Mouse (Mus musculus) lung, embryonic 15.5 days (tissue): ENCODE data around the gene Dot1l. TPM values are rescaled to one million over a fixed set of nuclear protein-coding genes. Genes with fewer than 3 reads are reported as not detected.

Experiments used
- ATAC-seq: fragments of 200-750 bp; cut with Nextera tagmentation; 2 replicates; pipeline ENCODE4 v1.8.0; 2017; ENCODE audit warnings: moderate number of reproducible peaks, borderline replicate concordance; ENCODE audit not compliant: low FRiP score, low TSS enrichment; ENCODE audit errors: extremely low read depth
- H3K27ac ChIP-seq: fragments of 300-500 bp; sonication (generic); 2 replicates; pipeline ENCODE4 v1.5.1; 2015; ENCODE audit warnings: moderate library complexity, mild to moderate bottlenecking, inconsistent platforms
- H3K27me3 ChIP-seq: fragments of 300-500 bp; sonication (generic); 2 replicates; pipeline ENCODE4 v1.6.1; 2015; ENCODE audit warnings: inconsistent platforms
- H3K36me3 ChIP-seq: fragments of 300-500 bp; sonication (generic); 2 replicates; pipeline ENCODE4 v1.6.1; 2015; ENCODE audit warnings: inconsistent platforms
- H3K4me1 ChIP-seq: fragments of 300-500 bp; sonication (generic); 2 replicates; pipeline ENCODE4 v1.6.1; 2015; ENCODE audit warnings: inconsistent platforms
- H3K4me2 ChIP-seq: fragments of 300-500 bp; sonication (generic); 2 replicates; pipeline ENCODE4 v1.6.1; 2015; ENCODE audit warnings: inconsistent platforms, mild to moderate bottlenecking, moderate library complexity
- H3K4me3 ChIP-seq: fragments of 300-500 bp; sonication (generic); 2 replicates; pipeline ENCODE4 v1.5.1; 2015; ENCODE audit warnings: mild to moderate bottlenecking, inconsistent platforms
- H3K9ac ChIP-seq: fragments of 300-500 bp; sonication (generic); 2 replicates; pipeline ENCODE4 v1.6.1; 2015; ENCODE audit warnings: inconsistent platforms
- H3K9me3 ChIP-seq: fragments of 300-500 bp; sonication (generic); 2 replicates; pipeline ENCODE4 v1.6.1; 2016; ENCODE audit warnings: inconsistent platforms
- WGBS: fragments of 180-500 bp; shearing (Covaris S2); methylation state at CpG from one replicate; pipeline ENCODE4 v1.1.7; 2015; 5-methylcytosine and 5-hydroxymethylcytosine counted together
- microRNA counts: library from miRNA; unstranded; fragments of <30 nt; microRNA quantifications from one replicate; lab custom pipeline; 2016
- microRNA-seq: library from miRNA; unstranded; fragments of <30 nt; microRNA quantifications from one replicate; pipeline ENCODE4, GENCODE M21; 2016
- polyA plus RNA-seq: library from polyadenylated mRNA; unstranded; fragments of >200 nt; fragmentation: Nextera tagmentation; extraction: Ambion mirVana; gene quantifications from 2 replicates; pipeline ENCODE4 v1.2.1, GENCODE M21; 2015

The Dot1l gene
- polyA plus RNA-seq, 1 experiment from 2014 or later, result 18.3 TPM

- H3K36me3 ChIP-seq, result no peaks in the 10 kb centered on the region
- WGBS, result 3% methylated on average over 50 of the region's 51 CpGs
- peaks cover 59% of the 10 kb centered on the region for H3K27me3 ChIP-seq
- peak within 1 kb of the TSS; percentile 38 for H3K4me3 ChIP-seq
- peak within 1 kb of the TSS; percentile 72 for H3K4me2 ChIP-seq
- H3K9ac ChIP-seq, result 0 out of 2 replicates have a peak within 1 kb of the TSS, but pooled peaks have one; percentile 19
- ATAC-seq, result no peak
- H3K27ac ChIP-seq, result no peak within 1 kb of the TSS
- H3K4me1 ChIP-seq, result peaks cover 14% of the 10 kb centered on the region
- no peaks in the 10 kb centered on the region for H3K9me3 ChIP-seq
Observed at GRCm38 (mm10) chr10:80843931-80844547, 89.0 kb downstream of the Dot1l start, which contains the start of gene Lingo3. Lingo3 (minus strand) TSS chr10:80844039.

MicroRNA genes within 50 kb of the gene (microRNA counts, 519-probe panel; counts per million panel counts)
- 19.7 counts per million for microRNA mmu-miR-1982 (lab: Ali Mortazavi, UCI)

Small RNA genes lying within 50 kb of the gene (microRNA-seq; reads per million reads assigned to microRNA genes)
- gene Mir1982, result 1.7 reads per million

Other genes starting within 250 kb of the Dot1l start
- 0.05 and 0.16 TPM in 2 replicates for gene Atp8b3, start 216.1 kb upstream of the Dot1l start, polyA plus RNA-seq
- gene Rexo1, start 193.6 kb upstream of the Dot1l start, polyA plus RNA-seq, result 25.0 and 25.8 TPM in 2 replicates
- 10.1 and 10.2 TPM in 2 replicates for gene Klf16, start 177.9 kb upstream of the Dot1l start, polyA plus RNA-seq
- gene Abhd17a, start 164.9 kb upstream of the Dot1l start, polyA plus RNA-seq, result 122 and 133 TPM in 2 replicates
- 79.0 and 84.8 TPM in 2 replicates for gene Scamp4, start 152.3 kb upstream of the Dot1l start, polyA plus RNA-seq
- 9.1 TPM in 2 replicates for gene Adat3, start 152.3 kb upstream of the Dot1l start, polyA plus RNA-seq
- 3.2 and 5.1 TPM in 2 replicates for gene Gm49322, start 149.2 kb upstream of the Dot1l start, polyA plus RNA-seq
- gene Csnk1g2, start 132.4 kb upstream of the Dot1l start, polyA plus RNA-seq, result 142 and 152 TPM in 2 replicates
- 83.0 and 85.2 TPM in 2 replicates for gene Btbd2, start 98.1 kb upstream of the Dot1l start, polyA plus RNA-seq
- 99.8 and 104 TPM in 2 replicates for gene Mknk2, start 77.1 kb upstream of the Dot1l start, polyA plus RNA-seq
- 44.5 and 44.7 TPM in 2 replicates for gene Mob3a, start 53.2 kb upstream of the Dot1l start, polyA plus RNA-seq
- 19.8 and 23.0 TPM in 2 replicates for gene Izumo4, start 53.0 kb upstream of the Dot1l start, polyA plus RNA-seq
- gene Ap3d1, start 12.9 kb upstream of the Dot1l start, polyA plus RNA-seq, result 68.2 and 72.4 TPM in 2 replicates
- gene Sf3a2, start 43.0 kb downstream of the Dot1l start, polyA plus RNA-seq, result 60.1 and 64.7 TPM in 2 replicates
- 116 and 118 TPM in 2 replicates for gene Plekhj1, start 43.4 kb downstream of the Dot1l start, polyA plus RNA-seq
- 0.09 and 0.13 TPM in 2 replicates for gene Amh, start 50.0 kb downstream of the Dot1l start, polyA plus RNA-seq
- 0.74 and 1.5 TPM in 2 replicates for gene Jsrp1, start 58.3 kb downstream of the Dot1l start, polyA plus RNA-seq
- 1,965 and 1,985 TPM in 2 replicates for gene Oaz1, start 71.5 kb downstream of the Dot1l start, polyA plus RNA-seq
- 0.05 and 0.31 TPM in 2 replicates for gene Lingo3, start 88.8 kb downstream of the Dot1l start, polyA plus RNA-seq
- gene Lsm7, start 100.0 kb downstream of the Dot1l start, polyA plus RNA-seq, result 254 and 281 TPM in 2 replicates
- gene Sppl2b, start 100.1 kb downstream of the Dot1l start, polyA plus RNA-seq, result 39.1 and 40.8 TPM in 2 replicates
- not detected in 2 replicates for gene Tmprss9, start 116.6 kb downstream of the Dot1l start, polyA plus RNA-seq
- gene Timm13, start 145.8 kb downstream of the Dot1l start, polyA plus RNA-seq, result 305 and 307 TPM in 2 replicates
- 55.8 and 60.4 TPM in 2 replicates for gene Lmnb2, start 163.0 kb downstream of the Dot1l start, polyA plus RNA-seq
- gene Gadd45b, start 174.9 kb downstream of the Dot1l start, polyA plus RNA-seq, result 42.7 and 42.9 TPM in 2 replicates